Mouse (Mus musculus): ENCODE results near the gene Sys1.

DNA sequence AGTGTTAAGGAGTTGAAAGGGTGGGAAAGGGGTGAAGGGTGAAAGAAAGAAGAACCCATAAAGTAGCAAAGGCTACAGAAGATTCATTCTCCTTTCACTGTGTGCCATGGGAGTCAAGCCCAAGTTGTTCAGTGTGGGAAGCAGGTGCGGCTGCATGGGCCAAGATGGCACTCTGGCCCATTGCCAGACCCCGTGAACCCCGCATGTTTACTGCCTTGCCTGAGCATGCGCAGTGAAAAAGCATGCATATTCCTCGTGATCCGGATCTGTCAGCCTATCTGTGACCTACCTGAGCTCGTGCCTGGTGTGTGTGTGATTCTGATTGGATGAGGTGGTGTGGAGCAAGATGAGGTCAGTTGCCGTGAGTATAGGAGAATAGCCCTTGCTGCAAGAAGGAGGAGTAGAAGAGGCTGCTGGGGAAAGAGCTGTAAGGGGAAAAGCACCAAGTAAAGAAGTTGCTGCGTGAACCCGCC is 66.6 kb downstream of the Sys1 start:
- TF ChIP-seq POLR2A (IDR thresholded peaks at IDR 0.05; ENCODE audit: low read depth, low read length) (no peak), CTCF (IDR thresholded peaks at IDR 0.05; ENCODE audit: borderline replicate concordance, insufficient read depth, low read length) (no peak)
